Mouse (Mus musculus): ENCODE data around the gene Unc119. TPM values are rescaled to one million over a fixed set of nuclear protein-coding genes. Genes with fewer than 3 reads are reported as not detected.

Unc119 gene
- 1 to 10 TPM; 7.1 to 9.2 TPM for total RNA-seq (2021)
- long read RNA-seq, experiment 1, transcript Unc119-201 (5 exons, 1,329 nt) = major isoform, 12 of 12 reads
- long read RNA-seq, experiment 1, partial matches to known transcripts = 0 of 12 reads
- long read RNA-seq, experiment 1, other reads (novel, unspliced or antisense) = 0 of 12 reads
- long read RNA-seq, experiment 2, transcript Unc119-201 (5 exons, 1,329 nt) = major isoform, 17 of 17 reads
- long read RNA-seq, experiment 2, partial matches to known transcripts = 0 of 17 reads
- long read RNA-seq, experiment 2, other reads (novel, unspliced or antisense) = 0 of 17 reads

GRCm38 (mm10) chr11:78343381-78344327 is at the start of gene Unc119:
Gene Unc119, plus strand, starts transcription at chr11:78343482.
- intact Hi-C loops (cut with DNase I) = no loop called here

GRCm38 (mm10) chr11:78294585-78294984 is 48.7 kb upstream of the Unc119 start:
- Histone ChIP-seq H3K27ac (no peak overlapping the region), H3K4me3 (no peak overlapping the region)
- TF ChIP-seq CTCF (IDR thresholded peaks at IDR 0.05) = no peak
- intact Hi-C loops (cut with DNase I) = no loop called here
- no peak for DNase-seq

More at GRCm38 (mm10) chr11:78343381-78344327, at the start of gene Unc119:
- peak within 1 kb of the TSS; percentile 96 for H3K4me3 ChIP-seq
- peak within 1 kb of the TSS; percentile 86 for H3K27ac ChIP-seq
- DNase-seq = peak; percentile 88
- TF ChIP-seq CTCF (IDR thresholded peaks at IDR 0.05) = no peak

- Histone ChIP-seq H3K27ac (peak overlapping the region; percentile 87), H3K4me3 (peak overlapping the region; percentile 84)
- DNase-seq = peak; percentile 22
- intact Hi-C loops (cut with DNase I) = no loop called here
- TF ChIP-seq CTCF (IDR thresholded peaks at IDR 0.05) = no peak
These were observed 42.4 kb upstream of the Unc119 start for GRCm38 (mm10) chr11:78300917-78301316.

- intact Hi-C loops (cut with DNase I) = no loop called here
- peak; percentile 94 for DNase-seq
- peak within 1 kb of the TSS; percentile 87 for H3K27ac ChIP-seq
- no peak for TF ChIP-seq CTCF (IDR thresholded peaks at IDR 0.05)
- H3K4me3 ChIP-seq = peak within 1 kb of the TSS; percentile 84
These were observed 41.8 kb upstream of the Unc119 start, which contains the start of gene Spag5 for GRCm38 (mm10) chr11:78301357-78302084. Gene Spag5, plus strand, starts transcription at chr11:78301529.

GRCm38 (mm10) chr11:78305272-78305671 is 38.0 kb upstream of the Unc119 start:
- peak overlapping the region; percentile 71 for H3K27ac ChIP-seq
- DNase-seq = no peak
- intact Hi-C loops (cut with DNase I) = no loop called here
- no peak for TF ChIP-seq CTCF (IDR thresholded peaks at IDR 0.05)
- H3K4me3 ChIP-seq = no peak overlapping the region

- no peak for DNase-seq
- Histone ChIP-seq H3K4me3 (no peak overlapping the region), H3K27ac (no peak overlapping the region)
- no peak for TF ChIP-seq CTCF (IDR thresholded peaks at IDR 0.05)
- intact Hi-C loops (cut with DNase I) = no loop called here
These were observed 32.3 kb upstream of the Unc119 start for GRCm38 (mm10) chr11:78310861-78311511.

- intact Hi-C loops (cut with DNase I) = no loop called here
- no peak overlapping the region for H3K4me3 ChIP-seq
- H3K27ac ChIP-seq = no peak overlapping the region
- no peak for TF ChIP-seq CTCF (IDR thresholded peaks at IDR 0.05)
- no peak for DNase-seq
These were observed 29.6 kb upstream of the Unc119 start for GRCm38 (mm10) chr11:78313662-78314061.

- no peak for TF ChIP-seq CTCF (IDR thresholded peaks at IDR 0.05)
- intact Hi-C loops (cut with DNase I) = no loop called here
- DNase-seq = no peak
- Histone ChIP-seq H3K4me3 (no peak overlapping the region), H3K27ac (no peak overlapping the region)
These were observed 24.9 kb upstream of the Unc119 start for GRCm38 (mm10) chr11:78318411-78318810.

- no peak for DNase-seq
- intact Hi-C loops (cut with DNase I) = no loop called here
- TF ChIP-seq CTCF (IDR thresholded peaks at IDR 0.05) = no peak
- H3K27ac ChIP-seq = no peak overlapping the region
- no peak overlapping the region for H3K4me3 ChIP-seq
These were observed 21.0 kb upstream of the Unc119 start for GRCm38 (mm10) chr11:78322076-78322831.

GRCm38 (mm10) chr11:78322860-78323259 is 20.4 kb upstream of the Unc119 start, which contains the start of gene Aldoc:
Gene Aldoc, plus strand, starts transcription at chr11:78322968.
- peak within 1 kb of the TSS; percentile 46; the same call in 1 of the 2 replicates for H3K27ac ChIP-seq
- TF ChIP-seq CTCF (IDR thresholded peaks at IDR 0.05) = no peak
- intact Hi-C loops (cut with DNase I) = no loop called here
- H3K4me3 ChIP-seq = peak within 1 kb of the TSS; percentile 41
- peak; percentile 78 for DNase-seq
